Mouse (Mus musculus) limb, embryonic 15.5 days (tissue): ENCODE measurements around the gene Lmo2. TPM values are rescaled to one million over a fixed set of nuclear protein-coding genes. Genes with fewer than 3 reads are reported as not detected.

Experiments used
- ATAC-seq: fragments of 200-750 bp; cut with Nextera tagmentation; 2 replicates; pipeline ENCODE4 v1.8.0; 2017; ENCODE audit warnings: low read depth, moderate TSS enrichment; ENCODE audit not compliant: insufficient number of reproducible peaks, low FRiP score, low TSS enrichment
- H3K27ac ChIP-seq: fragments of 300-500 bp; sonication (generic); 2 replicates; pipeline ENCODE4 v1.5.1; 2015; ENCODE audit warnings: moderate library complexity, mild to moderate bottlenecking, inconsistent platforms
- H3K27me3 ChIP-seq: fragments of 300-500 bp; sonication (generic); 2 replicates; pipeline ENCODE4 v1.6.1; 2015; ENCODE audit warnings: inconsistent platforms
- H3K36me3 ChIP-seq: fragments of 300-500 bp; sonication (generic); 2 replicates; pipeline ENCODE4 v1.6.1; 2015; ENCODE audit warnings: inconsistent platforms
- H3K4me1 ChIP-seq: fragments of 300-500 bp; sonication (generic); 2 replicates; pipeline ENCODE4 v1.6.1; 2015; ENCODE audit warnings: inconsistent platforms
- H3K4me2 ChIP-seq: fragments of 300-500 bp; sonication (generic); 2 replicates; pipeline ENCODE4 v1.6.1; 2015; ENCODE audit warnings: mild to moderate bottlenecking, inconsistent platforms
- H3K4me3 ChIP-seq: fragments of 300-500 bp; sonication (generic); 2 replicates; pipeline ENCODE4 v1.5.1; 2015; ENCODE audit warnings: mild to moderate bottlenecking, inconsistent platforms
- H3K9ac ChIP-seq: fragments of 300-500 bp; sonication (generic); 2 replicates; pipeline ENCODE4 v1.6.1; 2015; ENCODE audit warnings: inconsistent platforms
- H3K9me3 ChIP-seq: fragments of 300-500 bp; sonication (generic); 2 replicates; pipeline ENCODE4 v1.6.1; 2016; ENCODE audit warnings: inconsistent platforms
- WGBS: fragments of 180-500 bp; shearing (Covaris S2); methylation state at CpG from one replicate; pipeline ENCODE4 v1.1.7; 2015; 5-methylcytosine and 5-hydroxymethylcytosine counted together
- polyA plus RNA-seq: library from polyadenylated mRNA; unstranded; fragments of >200 nt; fragmentation: Nextera tagmentation; extraction: Ambion mirVana; gene quantifications from 2 replicates; pipeline ENCODE4 v1.2.1, GENCODE M21; 2015

Lmo2 gene
- polyA plus RNA-seq, 1 experiment from 2014 or later = 16.4 TPM

DNA sequence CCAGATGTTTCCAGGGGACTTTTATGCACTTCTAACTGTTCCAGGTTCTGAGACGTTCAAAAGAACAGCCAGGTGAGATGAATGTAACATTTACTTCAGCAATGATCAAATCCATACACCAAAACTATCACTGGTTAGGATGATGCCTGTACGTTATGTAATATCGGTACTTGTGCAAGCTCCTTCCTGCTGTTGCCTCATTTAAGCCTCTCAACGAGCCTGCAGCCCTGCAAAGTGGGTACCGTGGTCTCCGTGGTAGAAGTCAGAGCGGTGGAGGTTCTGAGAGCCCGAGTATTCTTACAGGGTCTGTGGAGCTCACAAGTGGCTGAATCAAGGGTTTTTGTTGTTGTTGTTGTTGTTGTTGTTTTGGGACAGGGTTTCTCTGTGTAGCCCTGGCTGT lies 10.9 kb upstream of the Lmo2 start:
- Histone ChIP-seq H3K9me3 (no peaks in the 10 kb centered on the region), H3K4me2 (no peak overlapping the region), H3K36me3 (no peaks in the 10 kb centered on the region), H3K4me1 (peaks cover 5% of the 10 kb centered on the region; the same call in 1 of the 2 replicates), H3K27ac (no peak overlapping the region), H3K9ac (no peak overlapping the region), H3K4me3 (no peak overlapping the region), H3K27me3 (no peaks in the 10 kb centered on the region)
- 55% methylated on average over 8 of the region's 8 CpGs for WGBS
- no peak for ATAC-seq

DNA sequence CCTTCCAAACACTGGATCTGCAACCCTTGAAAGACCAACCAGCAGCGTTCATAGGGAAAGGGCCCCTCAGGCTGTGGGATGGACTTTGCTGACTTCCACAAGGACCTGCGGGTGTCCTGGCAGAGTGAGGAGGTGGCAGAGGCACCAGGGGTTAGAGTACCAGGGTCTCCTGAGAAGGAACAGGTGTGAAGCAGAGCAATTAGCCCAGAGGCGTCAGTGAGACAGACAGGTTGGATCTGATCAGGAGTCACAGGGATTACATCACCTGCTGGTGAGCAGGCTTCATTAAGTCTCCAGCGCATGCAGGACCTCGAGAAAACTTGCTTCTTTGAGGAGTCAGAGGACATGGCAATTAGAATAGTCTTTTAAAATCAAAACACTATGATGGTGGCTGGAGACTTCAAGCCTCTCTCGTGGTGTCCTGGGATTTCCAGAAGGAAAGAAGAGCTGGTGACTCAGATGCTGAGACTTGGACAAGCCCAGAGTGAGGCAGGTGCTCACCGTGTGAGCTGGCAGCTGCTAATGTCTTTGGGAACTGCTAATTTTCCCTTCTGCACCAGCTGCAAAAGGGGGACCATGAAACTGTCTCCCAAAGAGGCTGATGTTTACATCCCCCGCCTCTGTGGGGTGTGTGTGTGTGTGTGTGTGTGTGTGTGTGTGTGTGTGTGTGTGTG lies 9.7 kb upstream of the Lmo2 start:
- H3K4me3 ChIP-seq = no peak overlapping the region
- WGBS = 44% methylated on average over 8 of the region's 8 CpGs
- H3K9ac ChIP-seq = no peak overlapping the region
- no peaks in the 10 kb centered on the region for H3K36me3 ChIP-seq
- H3K9me3 ChIP-seq = no peaks in the 10 kb centered on the region
- H3K27ac ChIP-seq = no peak overlapping the region
- no peak overlapping the region for H3K4me2 ChIP-seq
- peaks cover 5% of the 10 kb centered on the region; the same call in 1 of the 2 replicates for H3K4me1 ChIP-seq
- ATAC-seq = no peak
- no peaks in the 10 kb centered on the region for H3K27me3 ChIP-seq

DNA sequence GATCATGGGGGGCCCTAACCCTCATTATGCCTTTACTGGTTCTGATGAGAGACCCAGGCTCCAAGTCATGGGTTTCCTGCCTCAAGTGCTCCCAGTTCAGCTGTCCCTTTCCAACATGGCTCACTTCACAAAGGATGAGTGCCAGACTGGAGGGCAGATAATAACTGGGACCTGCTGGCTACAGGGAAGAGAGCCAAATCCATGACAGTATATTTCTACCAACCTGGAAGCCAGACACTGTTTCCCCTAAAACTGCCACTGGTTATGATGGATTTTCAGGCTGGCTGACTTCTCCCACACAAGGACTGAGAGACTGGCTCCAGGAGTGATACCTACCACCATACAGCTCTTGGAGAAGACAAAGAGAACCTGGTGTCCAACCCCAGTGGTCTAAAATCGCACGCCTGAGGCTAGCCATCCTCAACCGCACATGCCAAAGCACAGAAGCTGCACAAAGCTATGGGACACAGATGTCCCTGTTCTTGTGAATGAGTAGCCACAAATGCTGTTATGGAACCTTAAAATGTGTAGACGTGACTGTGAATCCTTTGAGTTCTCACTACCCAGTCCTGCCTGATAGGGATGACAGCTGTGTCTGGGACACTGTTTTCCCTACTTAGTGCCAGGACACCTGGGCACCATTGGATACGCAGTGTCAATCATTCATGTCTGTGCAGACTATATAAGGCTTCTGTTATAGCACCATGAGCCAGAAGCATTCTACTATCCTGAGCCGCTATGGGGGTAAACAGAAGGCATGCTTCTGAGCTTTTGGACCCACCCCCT lies 4.5 kb upstream of the Lmo2 start:
- Histone ChIP-seq H3K27me3 (no peaks in the 10 kb centered on the region), H3K4me2 (no peak overlapping the region), H3K9ac (no peak overlapping the region), H3K36me3 (no peaks in the 10 kb centered on the region), H3K27ac (no peak overlapping the region), H3K9me3 (no peaks in the 10 kb centered on the region), H3K4me1 (no peaks in the 10 kb centered on the region), H3K4me3 (no peak overlapping the region)
- no peak for ATAC-seq
- 92% methylated on average over 6 of the region's 6 CpGs for WGBS

DNA sequence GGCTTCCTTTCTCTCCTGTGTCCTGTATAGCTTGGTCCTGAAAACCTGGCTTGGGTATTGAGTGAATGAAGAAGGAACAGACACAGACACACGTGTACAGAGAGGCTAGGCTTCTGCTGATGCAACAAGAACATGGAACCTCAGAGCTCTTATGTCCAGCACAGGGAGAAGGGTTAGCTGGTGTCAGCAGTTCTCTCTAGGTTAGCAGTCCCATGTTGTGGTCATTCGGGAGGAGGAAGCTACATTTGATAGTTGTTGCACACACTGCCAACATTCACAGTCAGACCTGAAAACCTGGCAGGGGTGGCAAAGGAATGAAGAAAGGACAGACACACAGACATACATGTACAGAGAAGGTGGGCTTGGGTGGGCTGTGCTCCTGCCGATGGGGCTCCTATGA lies 2.1 kb upstream of the Lmo2 start:
- H3K9me3 ChIP-seq = no peaks in the 10 kb centered on the region
- no peak for ATAC-seq
- H3K36me3 ChIP-seq = no peaks in the 10 kb centered on the region
- no peak overlapping the region for H3K4me3 ChIP-seq
- no peak overlapping the region for H3K4me2 ChIP-seq
- no peak overlapping the region for H3K27ac ChIP-seq
- no peak overlapping the region for H3K9ac ChIP-seq
- 67% methylated on average over 3 of the region's 3 CpGs for WGBS
- H3K4me1 ChIP-seq = no peaks in the 10 kb centered on the region
- no peaks in the 10 kb centered on the region for H3K27me3 ChIP-seq

DNA sequence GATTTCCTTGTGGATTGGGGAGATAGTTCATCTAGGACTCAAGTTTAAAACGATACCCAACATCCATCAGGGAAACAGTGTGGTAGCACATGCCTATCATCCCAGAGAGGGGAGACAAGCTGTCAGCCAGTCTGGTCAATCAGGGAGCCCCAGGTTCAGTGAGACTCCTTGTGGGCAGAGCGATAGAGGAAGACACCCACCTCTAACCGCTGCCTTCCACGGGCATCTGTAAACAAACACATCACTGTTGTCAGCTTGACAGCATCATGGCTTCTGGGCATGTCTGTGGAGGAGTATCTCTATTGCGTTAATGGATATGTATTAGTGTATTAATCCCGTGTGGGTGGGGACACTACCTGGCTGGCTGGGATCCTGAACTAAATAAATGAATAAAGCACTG lies 919 bp upstream of the Lmo2 start:
- no peak overlapping the region for H3K4me2 ChIP-seq
- WGBS = 85% methylated on average over 6 of the region's 6 CpGs
- no peaks in the 10 kb centered on the region for H3K9me3 ChIP-seq
- H3K27me3 ChIP-seq = no peaks in the 10 kb centered on the region
- no peak for ATAC-seq
- no peak overlapping the region for H3K9ac ChIP-seq
- H3K27ac ChIP-seq = no peak overlapping the region
- H3K4me3 ChIP-seq = no peak overlapping the region
- no peaks in the 10 kb centered on the region for H3K4me1 ChIP-seq
- no peaks in the 10 kb centered on the region for H3K36me3 ChIP-seq

DNA sequence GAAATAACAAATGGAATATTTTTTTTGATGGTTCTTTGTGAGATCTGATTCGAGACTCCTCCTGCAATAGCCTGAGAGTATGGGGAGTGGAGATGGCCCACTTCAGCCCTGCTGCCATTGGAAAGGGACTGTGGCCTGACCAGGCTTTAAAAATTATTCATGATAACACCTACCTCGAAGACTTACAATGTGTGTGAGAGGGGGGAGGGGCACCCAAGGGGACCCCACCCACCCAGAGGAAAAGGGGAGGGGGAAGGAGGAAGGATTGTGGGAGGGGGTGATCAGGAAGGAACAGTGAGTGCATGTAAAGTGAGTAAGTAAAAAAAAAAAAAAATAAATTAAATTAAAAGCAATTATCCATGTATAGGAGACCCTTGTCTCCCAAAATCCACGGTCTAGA lies 848 bp downstream of the Lmo2 start:
- no peaks in the 10 kb centered on the region for H3K36me3 ChIP-seq
- no peak overlapping the region for H3K4me2 ChIP-seq
- 67% methylated on average over 3 of the region's 3 CpGs for WGBS
- no peak overlapping the region for H3K4me3 ChIP-seq
- no peaks in the 10 kb centered on the region; the same call in 1 of the 2 replicates for H3K27me3 ChIP-seq
- H3K9me3 ChIP-seq = no peaks in the 10 kb centered on the region
- ATAC-seq = no peak
- H3K4me1 ChIP-seq = no peaks in the 10 kb centered on the region
- no peak overlapping the region for H3K27ac ChIP-seq
- no peak overlapping the region for H3K9ac ChIP-seq

DNA sequence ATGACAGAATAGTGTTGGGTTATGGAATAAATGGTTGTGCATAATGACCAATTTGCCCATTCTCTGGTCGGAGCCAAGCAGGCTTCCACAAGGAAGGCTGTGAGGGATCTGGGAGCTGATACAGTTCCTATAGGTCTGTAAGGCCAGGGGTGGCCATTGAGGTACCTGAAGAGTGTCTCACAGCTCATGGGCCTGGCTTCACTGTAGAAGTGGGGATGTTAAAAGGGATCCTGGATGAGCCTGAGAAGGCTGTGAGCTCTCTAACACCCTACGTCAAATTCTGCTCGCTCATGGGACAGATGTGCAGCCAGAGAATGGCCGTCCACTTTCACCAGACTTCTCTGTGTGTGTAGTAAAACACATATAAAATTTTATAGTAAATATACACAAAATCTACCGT lies 1.3 kb downstream of the Lmo2 start:
- Histone ChIP-seq H3K36me3 (no peaks in the 10 kb centered on the region), H3K4me1 (no peaks in the 10 kb centered on the region), H3K4me2 (no peak overlapping the region), H3K9ac (no peak overlapping the region), H3K27me3 (no peaks in the 10 kb centered on the region; the same call in 1 of the 2 replicates), H3K4me3 (no peak overlapping the region), H3K27ac (no peak overlapping the region), H3K9me3 (no peaks in the 10 kb centered on the region)
- 76% methylated on average over 5 of the region's 5 CpGs for whole genome bisulfite sequencing
- no peak for ATAC-seq

DNA sequence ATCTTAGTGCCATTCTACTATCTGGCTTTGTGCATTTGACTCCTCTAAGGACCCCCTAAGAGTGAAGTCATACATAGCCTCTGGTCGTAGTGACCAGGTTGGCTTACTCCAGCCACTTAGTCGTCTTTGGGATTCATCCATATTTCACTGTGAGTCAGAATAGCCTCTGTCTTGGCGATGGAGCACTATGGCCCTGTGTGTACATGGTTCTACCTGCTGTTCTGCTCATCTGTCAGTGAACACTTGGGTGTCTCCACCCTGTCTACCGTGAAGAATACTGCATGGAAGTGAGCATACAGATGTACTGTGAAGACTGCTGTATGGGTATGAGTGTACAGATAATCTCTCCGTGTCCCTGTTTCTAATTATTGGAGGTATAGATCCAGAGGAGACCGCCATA lies 1.8 kb downstream of the Lmo2 start:
- Histone ChIP-seq H3K4me2 (no peak overlapping the region), H3K9ac (no peak overlapping the region), H3K4me1 (no peaks in the 10 kb centered on the region), H3K27ac (no peak overlapping the region), H3K36me3 (no peaks in the 10 kb centered on the region), H3K9me3 (no peaks in the 10 kb centered on the region), H3K27me3 (no peaks in the 10 kb centered on the region; the same call in 1 of the 2 replicates), H3K4me3 (no peak overlapping the region)
- no peak for ATAC-seq
- whole genome bisulfite sequencing = 91% methylated on average over 6 of the region's 6 CpGs

DNA sequence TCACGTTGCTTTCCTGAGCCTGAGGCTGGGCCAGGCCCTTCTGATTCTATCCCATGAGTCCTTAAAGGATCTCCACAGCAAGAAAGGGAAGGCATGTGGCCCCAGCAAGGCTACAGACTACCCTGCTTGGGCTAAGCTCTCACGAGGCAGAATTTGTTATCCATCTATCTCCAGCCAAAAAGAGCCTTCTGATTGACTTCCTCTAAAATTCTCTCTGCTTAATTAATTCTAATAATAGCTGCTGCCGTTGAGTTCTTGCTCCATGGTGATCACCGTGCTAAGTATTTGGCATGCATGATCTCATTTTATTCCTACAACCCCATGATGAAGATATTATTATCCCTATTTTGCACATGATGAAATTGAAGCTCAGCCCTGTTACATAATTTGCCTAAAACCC lies 4.6 kb downstream of the Lmo2 start:
- Histone ChIP-seq H3K9ac (no peak overlapping the region), H3K4me2 (no peak overlapping the region), H3K27ac (no peak overlapping the region), H3K4me3 (no peak overlapping the region), H3K36me3 (no peaks in the 10 kb centered on the region), H3K27me3 (no peaks in the 10 kb centered on the region; the same call in none of the 2 replicates), H3K4me1 (no peaks in the 10 kb centered on the region), H3K9me3 (no peaks in the 10 kb centered on the region)
- no peak for ATAC-seq
- 71% methylated on average over 4 of the region's 4 CpGs for WGBS

DNA sequence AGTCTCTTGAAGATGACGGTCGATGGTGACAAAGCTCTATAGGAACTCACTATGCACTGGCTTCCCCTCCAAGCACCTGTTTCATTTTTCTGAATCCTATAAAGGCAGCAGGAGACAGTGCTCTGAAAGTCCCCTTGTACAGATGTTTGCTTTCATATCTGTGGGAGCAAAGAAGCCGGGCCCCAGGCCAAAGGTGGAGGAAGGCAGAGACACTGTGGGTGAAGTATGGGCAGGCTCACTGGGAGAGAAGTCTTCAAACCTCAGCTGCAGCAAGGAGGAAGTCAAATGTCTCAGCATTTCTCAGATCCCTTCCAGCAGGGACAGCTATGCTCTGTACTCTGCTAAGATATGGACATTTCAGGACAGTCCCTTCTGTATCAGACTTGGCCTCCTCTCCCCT lies 7.6 kb downstream of the Lmo2 start:
- H3K4me2 ChIP-seq = no peak overlapping the region
- H3K27me3 ChIP-seq = peaks cover 20% of the 10 kb centered on the region
- no peak overlapping the region for H3K9ac ChIP-seq
- H3K4me1 ChIP-seq = peaks cover 9% of the 10 kb centered on the region
- no peaks in the 10 kb centered on the region for H3K36me3 ChIP-seq
- no peak for ATAC-seq
- WGBS = 85% methylated on average over 3 of the region's 3 CpGs
- no peaks in the 10 kb centered on the region for H3K9me3 ChIP-seq
- H3K4me3 ChIP-seq = no peak overlapping the region
- H3K27ac ChIP-seq = no peak overlapping the region

DNA sequence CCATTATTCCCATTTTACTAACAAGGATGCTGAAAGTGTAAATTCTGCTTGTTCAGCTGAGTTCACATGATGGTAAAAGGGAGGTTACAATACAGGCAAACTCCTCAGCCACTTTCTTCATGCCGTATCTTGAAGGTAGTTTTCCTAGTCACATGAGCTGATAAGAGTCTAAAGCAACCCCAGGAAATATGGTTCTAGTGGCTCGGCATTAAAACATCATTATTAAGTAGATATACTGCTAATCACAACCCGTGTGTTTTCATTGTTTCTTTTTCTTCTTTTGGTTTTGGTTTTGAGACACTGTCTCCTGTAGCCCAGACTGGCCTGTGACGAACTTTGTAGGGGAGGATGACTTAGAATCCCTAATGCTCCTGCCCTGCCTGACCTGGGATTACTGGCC lies 10.4 kb downstream of the Lmo2 start:
- Histone ChIP-seq H3K27me3 (peaks cover 32% of the 10 kb centered on the region), H3K4me2 (no peak overlapping the region), H3K36me3 (no peaks in the 10 kb centered on the region), H3K27ac (no peak overlapping the region), H3K4me1 (peaks cover 17% of the 10 kb centered on the region), H3K9me3 (no peaks in the 10 kb centered on the region), H3K9ac (no peak overlapping the region), H3K4me3 (no peak overlapping the region)
- WGBS = 81% methylated on average over 4 of the region's 4 CpGs
- no peak for ATAC-seq

DNA sequence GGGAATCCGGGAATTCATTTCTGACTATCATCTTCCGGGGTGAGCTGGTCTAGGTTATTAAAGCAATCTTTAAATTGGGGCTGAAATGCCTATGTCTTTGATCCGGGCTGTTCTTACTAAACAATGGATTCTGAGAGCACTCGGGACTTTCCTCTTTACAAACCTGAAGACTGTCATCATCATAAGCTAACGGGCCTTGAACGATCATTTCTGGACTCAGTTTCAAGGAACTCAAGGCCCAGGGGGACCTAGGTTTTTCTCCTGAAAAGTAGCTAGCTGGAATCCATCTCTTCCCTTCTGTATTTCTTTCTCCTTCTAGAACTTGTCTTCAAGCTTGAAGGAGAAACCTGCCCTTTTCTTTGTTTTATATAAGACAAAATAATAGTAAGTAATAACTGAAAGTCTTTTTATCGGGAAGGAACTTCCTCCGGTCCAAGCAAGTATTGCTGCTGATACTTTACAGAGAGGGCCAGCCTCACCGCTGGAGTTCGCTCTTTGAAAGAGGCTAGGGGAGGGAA lies 11.2 kb downstream of the Lmo2 start:
- Histone ChIP-seq H3K4me3 (peak overlapping the region; percentile 71), H3K27me3 (peaks cover 33% of the 10 kb centered on the region)

More for the DNA sequence above, 11.2 kb downstream of the Lmo2 start:
- WGBS = 17% methylated on average over 10 of the region's 10 CpGs
- Histone ChIP-seq H3K9me3 (no peaks in the 10 kb centered on the region), H3K27ac (no peak overlapping the region), H3K9ac (peak overlapping the region; percentile 33; the same call in 1 of the 2 replicates), H3K4me1 (peaks cover 17% of the 10 kb centered on the region), H3K36me3 (no peaks in the 10 kb centered on the region), H3K4me2 (peak overlapping the region; percentile 96)
- ATAC-seq = no peak
